Mouse (Mus musculus): ENCODE results near the gene Paf1. TPM values are rescaled to one million over a fixed set of nuclear protein-coding genes. Genes with fewer than 3 reads are reported as not detected.
"Not testable (repeated sequence)": the region's sequence is repeated elsewhere in the genome, so short reads cannot be mapped to it uniquely, and the experiment has no call there.

The Paf1 gene
- polyA plus RNA-seq, 1 experiment from 2014 or later: 67.3 TPM

GRCm38 (mm10) chr7:28384162-28384561, 8.6 kb upstream of the Paf1 start:
- Histone ChIP-seq H3K4me1 (ENCODE audit: control insufficient read depth, insufficient read depth, low read length) (peaks cover 25% of the 10 kb centered on the region), H3K4me3 (ENCODE audit: low read depth, low read length) (no peak overlapping the region), H3K27me3 (ENCODE audit: control insufficient read depth, insufficient read depth, low read length) (no peaks in the 10 kb centered on the region), H3K4me2 (replicated peaks; ENCODE audit: low read depth, low read length) (no peak overlapping the region), H3K27ac (ENCODE audit: low read length) (no peak overlapping the region; the same call in 1 of the 2 replicates), H3K9ac (replicated peaks; ENCODE audit: low read depth, low read length) (no peak overlapping the region), H3K36me3 (ENCODE audit: control insufficient read depth, insufficient read depth, low read length) (peaks cover 24% of the 10 kb centered on the region), H3K9me3 (ENCODE audit: control insufficient read depth, low read depth, low read length) (no peaks in the 10 kb centered on the region)
- 80% methylated on average over 6 of the region's 6 CpGs for WGBS
- ATAC-seq (ENCODE audit: insufficient number of reproducible peaks, insufficient read depth, low FRiP score, low read depth): no peak

- Histone ChIP-seq H3K9ac (replicated peaks; ENCODE audit: low read depth, low read length) (no peak overlapping the region), H3K4me1 (ENCODE audit: control insufficient read depth, insufficient read depth, low read length) (peaks cover 21% of the 10 kb centered on the region), H3K9me3 (ENCODE audit: control insufficient read depth, low read depth, low read length) (no peaks in the 10 kb centered on the region), H3K27me3 (ENCODE audit: control insufficient read depth, insufficient read depth, low read length) (no peaks in the 10 kb centered on the region), H3K36me3 (ENCODE audit: control insufficient read depth, insufficient read depth, low read length) (peaks cover 31% of the 10 kb centered on the region), H3K4me2 (replicated peaks; ENCODE audit: low read depth, low read length) (no peak overlapping the region), H3K4me3 (ENCODE audit: low read depth, low read length) (no peak overlapping the region), H3K27ac (ENCODE audit: low read length) (no peak overlapping the region)
- 91% methylated on average over 9 of the region's 9 CpGs for WGBS
- no peak for ATAC-seq (ENCODE audit: insufficient number of reproducible peaks, insufficient read depth, low FRiP score, low read depth)
These were observed 7.6 kb upstream of the Paf1 start for GRCm38 (mm10) chr7:28385196-28385595.

GRCm38 (mm10) chr7:28386007-28386406, 6.7 kb upstream of the Paf1 start:
- H3K36me3 ChIP-seq (ENCODE audit: control insufficient read depth, insufficient read depth, low read length): peaks cover 35% of the 10 kb centered on the region
- no peaks in the 10 kb centered on the region for H3K9me3 ChIP-seq (ENCODE audit: control insufficient read depth, low read depth, low read length)
- no peaks in the 10 kb centered on the region for H3K27me3 ChIP-seq (ENCODE audit: control insufficient read depth, insufficient read depth, low read length)
- no peak overlapping the region for H3K4me2 ChIP-seq (replicated peaks; ENCODE audit: low read depth, low read length)
- no peak overlapping the region; the same call in 1 of the 2 replicates for H3K27ac ChIP-seq (ENCODE audit: low read length)
- H3K4me3 ChIP-seq (ENCODE audit: low read depth, low read length): no peak overlapping the region
- no peak for ATAC-seq (ENCODE audit: insufficient number of reproducible peaks, insufficient read depth, low FRiP score, low read depth)
- 0 out of 2 replicates have a peak overlapping the region, but pooled peaks have one; percentile 10 for H3K9ac ChIP-seq (replicated peaks; ENCODE audit: low read depth, low read length)
- WGBS: 81% methylated on average over 7 of the region's 7 CpGs
- H3K4me1 ChIP-seq (ENCODE audit: control insufficient read depth, insufficient read depth, low read length): peaks cover 13% of the 10 kb centered on the region

GRCm38 (mm10) chr7:28386462-28386861, 6.3 kb upstream of the Paf1 start:
- H3K4me3 ChIP-seq (ENCODE audit: low read depth, low read length): no peak overlapping the region
- H3K27me3 ChIP-seq (ENCODE audit: control insufficient read depth, insufficient read depth, low read length): no peaks in the 10 kb centered on the region
- H3K36me3 ChIP-seq (ENCODE audit: control insufficient read depth, insufficient read depth, low read length): peaks cover 35% of the 10 kb centered on the region
- ATAC-seq (ENCODE audit: insufficient number of reproducible peaks, insufficient read depth, low FRiP score, low read depth): peak; percentile 43
- H3K9me3 ChIP-seq (ENCODE audit: control insufficient read depth, low read depth, low read length): no peaks in the 10 kb centered on the region
- WGBS: 2% methylated on average over 4 of the region's 4 CpGs
- H3K4me2 ChIP-seq (replicated peaks; ENCODE audit: low read depth, low read length): no peak overlapping the region
- peaks cover 11% of the 10 kb centered on the region for H3K4me1 ChIP-seq (ENCODE audit: control insufficient read depth, insufficient read depth, low read length)
- H3K9ac ChIP-seq (replicated peaks; ENCODE audit: low read depth, low read length): 0 out of 2 replicates have a peak overlapping the region, but pooled peaks have one; percentile 10
- no peak overlapping the region; the same call in 1 of the 2 replicates for H3K27ac ChIP-seq (ENCODE audit: low read length)

GRCm38 (mm10) chr7:28386877-28387276, 5.9 kb upstream of the Paf1 start:
- WGBS: 76% methylated on average over 6 of the region's 6 CpGs

GRCm38 (mm10) chr7:28387384-28387783, 5.4 kb upstream of the Paf1 start:
- 84% methylated on average over 7 of the region's 7 CpGs for WGBS
- peaks cover 35% of the 10 kb centered on the region for H3K36me3 ChIP-seq (ENCODE audit: control insufficient read depth, insufficient read depth, low read length)
- not testable (repeated sequence) for H3K27me3 ChIP-seq (ENCODE audit: control insufficient read depth, insufficient read depth, low read length)

More at GRCm38 (mm10) chr7:28386877-28387276, 5.9 kb upstream of the Paf1 start:
- not testable (repeated sequence) for H3K4me2 ChIP-seq (replicated peaks; ENCODE audit: low read depth, low read length); H3K27ac ChIP-seq (ENCODE audit: low read length); H3K4me3 ChIP-seq (ENCODE audit: low read depth, low read length); H3K27me3 ChIP-seq (ENCODE audit: control insufficient read depth, insufficient read depth, low read length); ATAC-seq (ENCODE audit: insufficient number of reproducible peaks, insufficient read depth, low FRiP score, low read depth); H3K9me3 ChIP-seq (ENCODE audit: control insufficient read depth, low read depth, low read length); H3K9ac ChIP-seq (replicated peaks; ENCODE audit: low read depth, low read length)
- Histone ChIP-seq H3K4me1 (ENCODE audit: control insufficient read depth, insufficient read depth, low read length) (peaks cover 15% of the 10 kb centered on the region), H3K36me3 (ENCODE audit: control insufficient read depth, insufficient read depth, low read length) (peaks cover 35% of the 10 kb centered on the region)

GRCm38 (mm10) chr7:28390331-28390730, 2.4 kb upstream of the Paf1 start:
- Histone ChIP-seq H3K4me1 (ENCODE audit: control insufficient read depth, insufficient read depth, low read length) (peaks cover 12% of the 10 kb centered on the region), H3K9me3 (ENCODE audit: control insufficient read depth, low read depth, low read length) (no peaks in the 10 kb centered on the region), H3K4me3 (ENCODE audit: low read depth, low read length) (no peak overlapping the region), H3K4me2 (replicated peaks; ENCODE audit: low read depth, low read length) (no peak overlapping the region), H3K27ac (ENCODE audit: low read length) (no peak overlapping the region), H3K9ac (replicated peaks; ENCODE audit: low read depth, low read length) (no peak overlapping the region), H3K27me3 (ENCODE audit: control insufficient read depth, insufficient read depth, low read length) (no peaks in the 10 kb centered on the region), H3K36me3 (ENCODE audit: control insufficient read depth, insufficient read depth, low read length) (peaks cover 38% of the 10 kb centered on the region)
- 94% methylated on average over 3 of the region's 3 CpGs for WGBS
- ATAC-seq (ENCODE audit: insufficient number of reproducible peaks, insufficient read depth, low FRiP score, low read depth): no peak

More at GRCm38 (mm10) chr7:28387384-28387783, 5.4 kb upstream of the Paf1 start:
- not testable (repeated sequence) for H3K4me3 ChIP-seq (ENCODE audit: low read depth, low read length); H3K9me3 ChIP-seq (ENCODE audit: control insufficient read depth, low read depth, low read length); ATAC-seq (ENCODE audit: insufficient number of reproducible peaks, insufficient read depth, low FRiP score, low read depth); H3K4me2 ChIP-seq (replicated peaks; ENCODE audit: low read depth, low read length); H3K27ac ChIP-seq (ENCODE audit: low read length); H3K9ac ChIP-seq (replicated peaks; ENCODE audit: low read depth, low read length)
- peaks cover 13% of the 10 kb centered on the region for H3K4me1 ChIP-seq (ENCODE audit: control insufficient read depth, insufficient read depth, low read length)

- peak overlapping the region; percentile 92 for H3K4me2 ChIP-seq (replicated peaks; ENCODE audit: low read depth, low read length)
- no peaks in the 10 kb centered on the region for H3K9me3 ChIP-seq (ENCODE audit: control insufficient read depth, low read depth, low read length)
- peaks cover 12% of the 10 kb centered on the region for H3K4me1 ChIP-seq (ENCODE audit: control insufficient read depth, insufficient read depth, low read length)
- H3K27me3 ChIP-seq (ENCODE audit: control insufficient read depth, insufficient read depth, low read length): no peaks in the 10 kb centered on the region
- WGBS: 5% methylated on average over 22 of the region's 22 CpGs
- no peak for ATAC-seq (ENCODE audit: insufficient number of reproducible peaks, insufficient read depth, low FRiP score, low read depth)
- peak overlapping the region; percentile 92 for H3K4me3 ChIP-seq (ENCODE audit: low read depth, low read length)
- peak overlapping the region; percentile 85 for H3K9ac ChIP-seq (replicated peaks; ENCODE audit: low read depth, low read length)
- peak overlapping the region; percentile 76; the same call in 1 of the 2 replicates for H3K27ac ChIP-seq (ENCODE audit: low read length)
- peaks cover 45% of the 10 kb centered on the region for H3K36me3 ChIP-seq (ENCODE audit: control insufficient read depth, insufficient read depth, low read length)
These were observed 661 bp downstream of the Paf1 start for GRCm38 (mm10) chr7:28393272-28393951.

Data from stomach, embryonic 14.5 days (tissue).